Mouse (Mus musculus) spleen, embryonic (tissue): ENCODE data around the gene BC049715.

Experiments used
- CTCF ChIA-PET: fragments of 350-600 bp; sonication (Branson Sonifier 250); formaldehyde crosslinking; loops from one replicate; lab custom pipeline; 2022; lab: Charles Lee

Gene BC049715

GRCm38 (mm10) chr6:136847790-136848189, 20.4 kb downstream of the BC049715 start:
- CTCF ChIA-PET: interaction anchor here (0.8 kb wide), 1 partner anchor 159 kb away, joined by 4 read pairs; no protein-coding TSS in a partner anchor

- CTCF ChIA-PET: interaction anchor here (0.8 kb wide), 1 partner anchor 160 kb away, joined by 4 read pairs; no protein-coding TSS in a partner anchor
Observed at GRCm38 (mm10) chr6:136848399-136848798, 21.0 kb downstream of the BC049715 start.

- CTCF ChIA-PET: interaction anchor here (0.8 kb wide), 1 partner anchor 161 kb away, joined by 4 read pairs; no protein-coding TSS in a partner anchor
Observed at GRCm38 (mm10) chr6:136848971-136849370, 21.5 kb downstream of the BC049715 start.

- CTCF ChIA-PET: no interaction called here
Observed at GRCm38 (mm10) chr6:136850267-136850666, 22.8 kb downstream of the BC049715 start.

- CTCF ChIA-PET: interaction anchor here (1.1 kb wide), 1 partner anchor 9 kb away, joined by 3 read pairs; no protein-coding TSS in a partner anchor
Observed at GRCm38 (mm10) chr6:136852348-136852747, 24.9 kb downstream of the BC049715 start.

GRCm38 (mm10) chr6:136852762-136853161, 25.3 kb downstream of the BC049715 start:
- CTCF ChIA-PET: interaction anchor here (0.6 to 1.1 kb wide), 2 partner anchors 8 to 113 kb away, joined by 3 to 10 read pairs; no protein-coding TSS in a partner anchor

- CTCF ChIA-PET: no interaction called here
Observed at GRCm38 (mm10) chr6:136854361-136854781, 26.9 kb downstream of the BC049715 start.

- CTCF ChIA-PET: interaction anchor here (0.6 to 1.6 kb wide), 3 partner anchors 10 to 235 kb away, joined by 3 to 4 read pairs (median 4); no protein-coding TSS in a partner anchor
Observed at GRCm38 (mm10) chr6:136855183-136855582, 27.8 kb downstream of the BC049715 start.

GRCm38 (mm10) chr6:136856071-136856636, 28.7 kb downstream of the BC049715 start:
- CTCF ChIA-PET: interaction anchor here (0.6 to 1.6 kb wide), 2 partner anchors 11 to 124 kb away, joined by 3 to 4 read pairs; no protein-coding TSS in a partner anchor

GRCm38 (mm10) chr6:136857186-136857872, 29.9 kb downstream of the BC049715 start, which contains the start of gene Art4:
Art4 (minus strand) TSS chr6:136857733.
- CTCF ChIA-PET: no interaction called here

GRCm38 (mm10) chr6:136857873-136858260, 30.4 kb downstream of the BC049715 start:
- CTCF ChIA-PET: interaction anchor here (0.7 kb wide), 1 partner anchor 112 kb away, joined by 3 read pairs; no protein-coding TSS in a partner anchor

GRCm38 (mm10) chr6:136858420-136858819, 31.0 kb downstream of the BC049715 start:
- CTCF ChIA-PET: interaction anchor here (0.7 kb wide), 1 partner anchor 111 kb away, joined by 3 read pairs; no protein-coding TSS in a partner anchor

- CTCF ChIA-PET: interaction anchor here (0.5 to 0.6 kb wide), 2 partner anchors 8 to 671 kb away, joined by 3 read pairs; no protein-coding TSS in a partner anchor
Observed at GRCm38 (mm10) chr6:136861020-136861419, 33.6 kb downstream of the BC049715 start.

GRCm38 (mm10) chr6:136865360-136865759, 37.9 kb downstream of the BC049715 start:
- CTCF ChIA-PET: interaction anchor here (0.6 kb wide), 1 partner anchor 126 kb away, joined by 4 read pairs; no protein-coding TSS in a partner anchor

- CTCF ChIA-PET: no interaction called here
Observed at GRCm38 (mm10) chr6:136866150-136866549, 38.7 kb downstream of the BC049715 start.

GRCm38 (mm10) chr6:136868921-136869320, 41.5 kb downstream of the BC049715 start:
- CTCF ChIA-PET: no interaction called here

GRCm38 (mm10) chr6:136874599-136874998, 47.2 kb downstream of the BC049715 start:
- CTCF ChIA-PET: interaction anchor here (0.6 kb wide), 1 partner anchor 107 kb away, joined by 5 read pairs; no protein-coding TSS in a partner anchor

- CTCF ChIA-PET: no interaction called here
Observed at GRCm38 (mm10) chr6:136875670-136876069, 48.2 kb downstream of the BC049715 start, which contains the start of gene Mgp. Mgp (minus strand) TSS chr6:136875823.

- CTCF ChIA-PET: no interaction called here
Observed at GRCm38 (mm10) chr6:136881678-136882077, 54.3 kb downstream of the BC049715 start.

- CTCF ChIA-PET: no interaction called here
Observed at GRCm38 (mm10) chr6:136883431-136883915, 56.0 kb downstream of the BC049715 start.

GRCm38 (mm10) chr6:136883961-136884360, 56.5 kb downstream of the BC049715 start:
- CTCF ChIA-PET: no interaction called here

- CTCF ChIA-PET: interaction anchor here (0.6 kb wide), 1 partner anchor 82 kb away, joined by 9 read pairs; no protein-coding TSS in a partner anchor
Observed at GRCm38 (mm10) chr6:136884766-136885165, 57.3 kb downstream of the BC049715 start.
